Mouse (Mus musculus) liver, embryonic 13.5 days (tissue): ENCODE results near the gene Zdhhc9. TPM values are rescaled to one million over a fixed set of nuclear protein-coding genes. Genes with fewer than 3 reads are reported as not detected.

Experiments
- ATAC-seq: fragments of 200-750 bp; cut with Nextera tagmentation; 2 replicates; pipeline ENCODE4 v1.8.0; 2017; ENCODE audit warnings: low read depth, mild to moderate bottlenecking, moderate number of reproducible peaks, moderate library complexity
- DNase-seq: peaks from one replicate; pipeline ENCODE4 v3.0.0; 2022
- H3K27ac ChIP-seq: fragments of 300-500 bp; sonication (generic); 2 replicates; pipeline ENCODE4 v1.5.1; 2015; ENCODE audit warnings: moderate library complexity, mild to moderate bottlenecking, inconsistent platforms
- H3K27me3 ChIP-seq: fragments of 300-500 bp; sonication (generic); 2 replicates; pipeline ENCODE4 v1.6.1; 2015; ENCODE audit warnings: mild to moderate bottlenecking, inconsistent platforms
- H3K36me3 ChIP-seq: fragments of 300-500 bp; sonication (generic); 2 replicates; pipeline ENCODE4 v1.6.1; 2015; ENCODE audit warnings: mild to moderate bottlenecking, inconsistent platforms
- H3K4me1 ChIP-seq: fragments of 300-500 bp; sonication (generic); replicated peaks from 2 replicates; pipeline ENCODE4 v1.6.1; 2015; ENCODE audit warnings: inconsistent platforms
- H3K4me2 ChIP-seq: fragments of 300-500 bp; sonication (generic); 2 replicates; pipeline ENCODE4 v1.6.1; 2015; ENCODE audit warnings: inconsistent platforms, mild to moderate bottlenecking, moderate library complexity
- H3K4me3 ChIP-seq: fragments of 300-500 bp; sonication (generic); replicated peaks from 2 replicates; pipeline ENCODE4 v1.5.1; 2015; ENCODE audit warnings: mild to moderate bottlenecking, inconsistent platforms
- H3K9ac ChIP-seq: fragments of 300-500 bp; sonication (generic); 2 replicates; pipeline ENCODE4 v1.6.1; 2015; ENCODE audit warnings: mild to moderate bottlenecking, inconsistent platforms
- H3K9me3 ChIP-seq: fragments of 300-500 bp; sonication (generic); replicated peaks from 2 replicates; pipeline ENCODE4 v1.6.1; 2016; ENCODE audit warnings: inconsistent platforms
- WGBS: fragments of 180-500 bp; shearing (Covaris S2); methylation state at CpG from one replicate; pipeline ENCODE4 v1.1.7; 2015; ENCODE audit not compliant: insufficient replicate concordance; 5-methylcytosine and 5-hydroxymethylcytosine counted together
- polyA plus RNA-seq: library from polyadenylated mRNA; unstranded; fragments of >200 nt; fragmentation: Nextera tagmentation; extraction: Ambion mirVana; gene quantifications from 2 replicates; pipeline ENCODE4 v1.2.1, GENCODE M21; 2015

Zdhhc9 gene
- polyA plus RNA-seq, 1 experiment from 2014 or later: 2.4 TPM

- ATAC-seq (no peak), DNase-seq (no peak)
- 51% methylated on average over 7 of the region's 7 CpGs for WGBS
Measured at GRCm38 (mm10) chrX:48203763-48204162, 4.9 kb downstream of the Zdhhc9 start.

GRCm38 (mm10) chrX:48202995-48203394 is 5.7 kb downstream of the Zdhhc9 start:
- Histone ChIP-seq H3K27me3 (no peaks in the 10 kb centered on the region), H3K36me3 (no peaks in the 10 kb centered on the region), H3K4me2 (no peak overlapping the region), H3K9ac (no peak overlapping the region), H3K27ac (no peak overlapping the region), H3K4me1 (peaks cover 11% of the 10 kb centered on the region; the same call in 1 of the 2 replicates), H3K4me3 (no peak overlapping the region), H3K9me3 (no peaks in the 10 kb centered on the region)
- WGBS: 64% methylated on average over 4 of the region's 4 CpGs
- no peak for ATAC-seq
- DNase-seq: no peak

More at GRCm38 (mm10) chrX:48203763-48204162, 4.9 kb downstream of the Zdhhc9 start:
- H3K27me3 ChIP-seq: no peaks in the 10 kb centered on the region
- H3K4me1 ChIP-seq: peaks cover 11% of the 10 kb centered on the region; the same call in 1 of the 2 replicates
- no peaks in the 10 kb centered on the region for H3K9me3 ChIP-seq
- no peaks in the 10 kb centered on the region for H3K36me3 ChIP-seq
- no peak overlapping the region for H3K4me2 ChIP-seq
- H3K4me3 ChIP-seq: no peak overlapping the region
- no peak overlapping the region; the same call in 1 of the 2 replicates for H3K27ac ChIP-seq
- H3K9ac ChIP-seq: no peak overlapping the region

DNA sequence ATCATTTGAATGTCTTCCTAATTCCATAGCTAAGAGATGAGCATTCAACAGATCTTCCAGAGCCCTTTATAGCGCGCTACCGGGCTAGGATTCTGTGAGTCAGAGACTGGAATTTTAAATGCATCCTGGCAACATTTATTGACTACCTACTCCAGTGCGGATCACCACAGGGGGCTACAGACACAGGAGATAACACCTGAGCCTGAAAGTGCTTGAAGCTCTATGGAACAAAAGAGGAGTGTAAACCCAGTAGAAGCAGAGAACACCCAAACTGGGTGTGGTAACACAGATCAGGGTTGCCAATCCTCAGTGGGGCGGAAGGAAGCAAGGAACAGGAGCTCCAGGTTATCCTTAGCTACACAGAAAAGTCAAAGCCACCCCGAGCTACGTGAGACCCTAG is 6.2 kb downstream of the Zdhhc9 start:
- H3K27me3 ChIP-seq: no peaks in the 10 kb centered on the region
- DNase-seq (no peak), ATAC-seq (no peak)
- no peaks in the 10 kb centered on the region for H3K9me3 ChIP-seq
- H3K4me1 ChIP-seq: peaks cover 7% of the 10 kb centered on the region; the same call in 1 of the 2 replicates
- H3K27ac ChIP-seq: no peak overlapping the region
- H3K4me2 ChIP-seq: no peak overlapping the region
- H3K36me3 ChIP-seq: no peaks in the 10 kb centered on the region
- WGBS: 81% methylated on average over 7 of the region's 7 CpGs
- no peak overlapping the region for H3K4me3 ChIP-seq
- H3K9ac ChIP-seq: no peak overlapping the region

DNA sequence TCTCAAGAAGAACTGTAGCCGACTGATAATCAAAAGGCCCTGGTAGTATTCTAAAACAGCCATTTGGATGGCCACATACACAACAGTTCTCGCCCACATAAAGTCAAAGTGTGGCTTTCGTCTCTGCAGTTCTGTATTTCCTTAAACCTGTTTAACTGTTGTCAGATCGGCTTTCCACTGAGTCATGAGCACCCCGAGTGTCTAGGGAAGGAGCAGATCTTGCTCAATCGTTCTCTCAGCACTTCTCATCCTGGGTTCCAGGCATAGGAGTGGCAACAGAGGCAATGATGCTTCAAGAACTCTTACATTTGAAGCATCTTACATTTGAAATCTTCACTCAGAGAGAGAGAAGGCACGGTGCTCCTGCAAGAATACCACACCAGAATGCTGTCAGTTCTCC is 6.7 kb downstream of the Zdhhc9 start:
- Histone ChIP-seq H3K9ac (no peak overlapping the region), H3K27ac (no peak overlapping the region), H3K4me3 (no peak overlapping the region), H3K36me3 (no peaks in the 10 kb centered on the region), H3K27me3 (no peaks in the 10 kb centered on the region), H3K4me2 (no peak overlapping the region), H3K4me1 (peaks cover 6% of the 10 kb centered on the region; the same call in 1 of the 2 replicates), H3K9me3 (no peaks in the 10 kb centered on the region)
- DNase-seq (no peak), ATAC-seq (no peak)
- 62% methylated on average over 7 of the region's 7 CpGs for WGBS

GRCm38 (mm10) chrX:48200699-48201098 is 8.0 kb downstream of the Zdhhc9 start:
- H3K36me3 ChIP-seq: no peaks in the 10 kb centered on the region
- ATAC-seq (no peak), DNase-seq (no peak)
- WGBS: 71% methylated on average over 3 of the region's 3 CpGs
- H3K4me2 ChIP-seq: no peak overlapping the region
- no peaks in the 10 kb centered on the region for H3K9me3 ChIP-seq
- no peak overlapping the region for H3K9ac ChIP-seq
- no peaks in the 10 kb centered on the region for H3K27me3 ChIP-seq
- peaks cover 6% of the 10 kb centered on the region; the same call in 1 of the 2 replicates for H3K4me1 ChIP-seq
- H3K4me3 ChIP-seq: no peak overlapping the region
- no peak overlapping the region for H3K27ac ChIP-seq

DNA sequence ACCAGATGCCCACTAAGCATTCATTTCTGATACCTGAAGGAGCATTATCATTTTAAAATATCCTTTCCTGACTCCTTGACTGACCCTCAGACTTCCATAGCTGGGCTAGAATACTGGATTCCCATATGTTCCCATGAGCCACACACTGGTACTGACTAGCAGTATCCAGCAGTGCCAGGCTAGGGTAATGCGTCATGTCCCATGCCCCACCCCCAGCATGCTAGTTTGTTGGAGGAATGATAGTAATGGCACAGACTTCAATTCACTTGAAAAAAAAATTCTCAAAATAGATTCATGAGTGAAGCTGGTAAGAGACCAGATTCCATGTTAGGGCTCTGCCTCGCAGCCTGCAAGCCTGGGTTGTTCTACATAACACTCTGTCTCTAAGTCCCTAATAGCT is 9.7 kb downstream of the Zdhhc9 start:
- ATAC-seq (no peak), DNase-seq (no peak)
- 0 out of 2 replicates have a peak, but pooled peaks cover 4% of the 10 kb centered on the region for H3K36me3 ChIP-seq
- H3K27me3 ChIP-seq: no peaks in the 10 kb centered on the region
- no peak overlapping the region for H3K4me3 ChIP-seq
- no peaks in the 10 kb centered on the region for H3K9me3 ChIP-seq
- 76% methylated on average over 2 of the region's 2 CpGs for WGBS
- no peak overlapping the region for H3K9ac ChIP-seq
- peaks cover 4% of the 10 kb centered on the region; the same call in 1 of the 2 replicates for H3K4me1 ChIP-seq
- H3K4me2 ChIP-seq: no peak overlapping the region
- H3K27ac ChIP-seq: no peak overlapping the region

GRCm38 (mm10) chrX:48197856-48198255 is 10.8 kb downstream of the Zdhhc9 start:
- no peak overlapping the region for H3K9ac ChIP-seq
- no peaks in the 10 kb centered on the region for H3K27me3 ChIP-seq
- H3K36me3 ChIP-seq: 0 out of 2 replicates have a peak, but pooled peaks cover 4% of the 10 kb centered on the region
- no peaks in the 10 kb centered on the region for H3K4me1 ChIP-seq
- H3K4me3 ChIP-seq: no peak overlapping the region
- no peak for ATAC-seq
- DNase-seq: no peak
- H3K9me3 ChIP-seq: no peaks in the 10 kb centered on the region
- no peak overlapping the region for H3K4me2 ChIP-seq
- no peak overlapping the region for H3K27ac ChIP-seq
- 59% methylated on average over 3 of the region's 3 CpGs for WGBS

GRCm38 (mm10) chrX:48193235-48194152 is 15.2 kb downstream of the Zdhhc9 start:
- DNase-seq (no peak), ATAC-seq (no peak)
- Histone ChIP-seq H3K9ac (no peak overlapping the region), H3K4me3 (no peak overlapping the region), H3K9me3 (no peaks in the 10 kb centered on the region), H3K27ac (no peak overlapping the region), H3K36me3 (0 out of 2 replicates have a peak, but pooled peaks cover 4% of the 10 kb centered on the region), H3K27me3 (no peaks in the 10 kb centered on the region), H3K4me2 (no peak overlapping the region), H3K4me1 (no peaks in the 10 kb centered on the region)
- WGBS: 75% methylated on average over 14 of the region's 14 CpGs

DNA sequence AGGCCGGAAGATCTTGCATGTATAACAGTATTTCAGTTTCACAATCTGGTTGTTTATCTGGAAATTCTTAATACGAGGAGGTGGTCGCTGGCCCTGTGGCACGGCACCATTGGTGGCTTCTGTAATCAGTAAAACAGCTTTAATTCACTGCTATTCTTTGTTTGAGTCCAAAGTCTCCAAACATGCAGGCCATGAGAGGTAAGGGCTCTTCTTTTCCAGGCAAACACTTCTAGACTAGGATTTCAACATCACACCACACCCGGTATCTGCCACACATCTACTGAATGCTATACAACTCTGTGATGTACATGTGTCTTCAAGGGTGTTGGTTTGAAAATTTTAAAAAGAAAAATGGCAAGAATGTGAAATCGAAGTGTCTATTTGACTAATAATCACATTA is 17.4 kb downstream of the Zdhhc9 start:
- no peak overlapping the region for H3K4me2 ChIP-seq
- ATAC-seq (no peak), DNase-seq (no peak)
- no peak overlapping the region for H3K9ac ChIP-seq
- no peaks in the 10 kb centered on the region for H3K4me1 ChIP-seq
- 0 out of 2 replicates have a peak, but pooled peaks cover 4% of the 10 kb centered on the region for H3K36me3 ChIP-seq
- no peaks in the 10 kb centered on the region for H3K9me3 ChIP-seq
- no peak overlapping the region for H3K4me3 ChIP-seq
- no peak overlapping the region for H3K27ac ChIP-seq
- 71% methylated on average over 6 of the region's 6 CpGs for WGBS
- H3K27me3 ChIP-seq: no peaks in the 10 kb centered on the region

- H3K9ac ChIP-seq: no peak overlapping the region
Measured at GRCm38 (mm10) chrX:48184703-48185102, 24.0 kb downstream of the Zdhhc9 start.

DNA sequence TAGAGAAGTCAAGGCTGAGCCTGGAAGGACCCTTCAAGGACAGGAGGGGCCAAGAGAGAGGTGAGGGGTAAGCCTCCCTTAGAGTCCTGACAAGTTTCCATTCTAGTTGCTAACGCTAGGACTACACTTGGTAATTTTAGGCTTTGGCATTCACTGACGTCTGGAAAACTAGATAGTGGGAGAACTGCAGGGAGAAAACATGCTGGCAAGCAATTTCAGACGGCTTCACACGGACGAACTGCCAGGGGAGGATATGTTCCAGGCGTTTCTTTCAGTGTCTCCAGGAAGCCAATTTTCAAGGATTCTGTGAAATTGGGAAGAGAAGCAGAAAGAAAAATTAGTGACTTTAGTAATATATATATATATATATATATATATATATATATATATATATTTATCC is 26.8 kb downstream of the Zdhhc9 start:
- ATAC-seq: no peak
- Histone ChIP-seq H3K4me2 (no peak overlapping the region), H3K27ac (no peak overlapping the region), H3K27me3 (no peaks in the 10 kb centered on the region), H3K4me3 (no peak overlapping the region), H3K9ac (no peak overlapping the region), H3K4me1 (no peaks in the 10 kb centered on the region), H3K9me3 (no peaks in the 10 kb centered on the region), H3K36me3 (peaks cover 3% of the 10 kb centered on the region; the same call in 1 of the 2 replicates)
- DNase-seq: no peak
- WGBS: 67% methylated on average over 6 of the region's 6 CpGs

More at GRCm38 (mm10) chrX:48184703-48185102, 24.0 kb downstream of the Zdhhc9 start:
- Histone ChIP-seq H3K36me3 (peaks cover 3% of the 10 kb centered on the region; the same call in 1 of the 2 replicates), H3K27ac (no peak overlapping the region), H3K4me2 (no peak overlapping the region), H3K4me3 (no peak overlapping the region), H3K27me3 (no peaks in the 10 kb centered on the region), H3K9me3 (no peaks in the 10 kb centered on the region), H3K4me1 (no peaks in the 10 kb centered on the region)
- ATAC-seq (no peak), DNase-seq (no peak)
- WGBS: 68% methylated on average over 3 of the region's 3 CpGs
